Mouse (Mus musculus) myocyte (in vitro differentiated cells): ENCODE data around the gene Rpp30. TPM values are rescaled to one million over a fixed set of nuclear protein-coding genes. Genes with fewer than 3 reads are reported as not detected.

Source experiments
- H3K27me3 ChIP-seq: one replicate; pipeline ENCODE4 v1.6.1; 2011; ENCODE audit not compliant: control insufficient read depth, insufficient read depth, insufficient read length
- H3K36me3 ChIP-seq: one replicate; pipeline ENCODE4 v1.6.1; 2011; ENCODE audit not compliant: control insufficient read depth, insufficient read depth
- H3K4me2 ChIP-seq: one replicate; pipeline ENCODE4 v1.6.1; 2011; ENCODE audit warnings: low read depth, control low read depth
- H3K4me3 ChIP-seq: one replicate; pipeline ENCODE4 v1.5.1; 2011; ENCODE audit warnings: mild to moderate bottlenecking, control low read depth, moderate library complexity
- H3K79me2 ChIP-seq: one replicate; pipeline ENCODE4 v1.6.1; 2011; ENCODE audit not compliant: control insufficient read depth, insufficient read depth
- H3ac ChIP-seq: one replicate; pipeline ENCODE4 v1.6.1; 2011; ENCODE audit not compliant: control insufficient read depth, insufficient read length
- CEBPB ChIP-seq: IDR thresholded peaks from 2 replicates; pipeline ENCODE4 v1.6.1; 2011; ENCODE audit warnings: mild to moderate bottlenecking, moderate library complexity; ENCODE audit not compliant: poor library complexity, insufficient read depth, severe bottlenecking
- E2F4 ChIP-seq: IDR thresholded peaks from one replicate; pipeline ENCODE4 v1.6.1; 2011; ENCODE audit warnings: mild to moderate bottlenecking, control low read depth, moderate library complexity; ENCODE audit not compliant: insufficient read depth
- MAX ChIP-seq: IDR thresholded peaks from one replicate; pipeline ENCODE4 v1.6.1; 2011; ENCODE audit warnings: low read depth, mild to moderate bottlenecking, control low read depth
- MYOD1 ChIP-seq, 3 experiments: IDR thresholded peaks; one replicate each; pipeline ENCODE4 v1.6.1; 2011; ENCODE audit warnings: control low read depth in 2 of 3, low read depth in 2 of 3, mild to moderate bottlenecking in 2 of 3, moderate library complexity in 1 of 3; ENCODE audit not compliant: insufficient read length in 2 of 3, control insufficient read depth in 1 of 3
- MYOG ChIP-seq, 3 experiments: IDR thresholded peaks; one replicate each; pipeline ENCODE4 v1.6.1; 2011; ENCODE audit warnings: control low read depth in 2 of 3, low read depth in 2 of 3, mild to moderate bottlenecking in 2 of 3; ENCODE audit not compliant: insufficient read length in 2 of 3, control insufficient read depth in 1 of 3, insufficient read depth in 1 of 3
- POLR2A ChIP-seq: IDR thresholded peaks from one replicate; pipeline ENCODE4 v1.6.1; 2011; ENCODE audit warnings: low read depth, mild to moderate bottlenecking, control low read depth, moderate library complexity; ENCODE audit not compliant: insufficient read length
- POLR2AphosphoS2 ChIP-seq: IDR thresholded peaks from one replicate; pipeline ENCODE4 v1.6.1; 2011; ENCODE audit warnings: low read depth, control low read depth; ENCODE audit not compliant: insufficient read length
- REST ChIP-seq: IDR thresholded peaks from one replicate; pipeline ENCODE4 v1.6.1; 2011; ENCODE audit warnings: mild to moderate bottlenecking, control low read depth, moderate library complexity; ENCODE audit not compliant: insufficient read depth, insufficient read length
- SRF ChIP-seq: IDR thresholded peaks from one replicate; pipeline ENCODE4 v1.6.1; 2011; ENCODE audit warnings: low read depth; ENCODE audit not compliant: control insufficient read depth, insufficient read length
- TCF12 ChIP-seq: IDR thresholded peaks from one replicate; pipeline ENCODE4 v1.6.1; 2011; ENCODE audit warnings: mild to moderate bottlenecking, control low read depth; ENCODE audit not compliant: poor library complexity, insufficient read depth, severe bottlenecking
- TCF3 ChIP-seq: IDR thresholded peaks from one replicate; pipeline ENCODE4 v1.6.1; 2011; ENCODE audit warnings: low read depth, control low read depth; ENCODE audit not compliant: insufficient read length
- USF1 ChIP-seq: IDR thresholded peaks from one replicate; pipeline ENCODE4 v1.6.1; 2011; ENCODE audit warnings: low read depth, mild to moderate bottlenecking, control low read depth, moderate library complexity
- polyA plus RNA-seq: library from polyadenylated mRNA; unstranded; fragments of >200 nt; fragmentation: generic; extraction: Trizol; gene quantifications from one replicate; pipeline ENCODE4 v1.2.1, GENCODE M21; 2012; ENCODE audit warnings: missing spikeins

The Rpp30 gene
- 17.5 TPM for polyA plus RNA-seq

GRCm38 (mm10) chr19:36083262-36084225, at the start of gene Rpp30:
Rpp30 (plus strand) TSS chr19:36083716.
- Histone ChIP-seq H3K4me3 (peak within 1 kb of the TSS; percentile 64), H3ac (peak within 1 kb of the TSS; percentile 33), H3K27me3 (no peaks in the 10 kb centered on the region), H3K36me3 (no peaks in the 10 kb centered on the region), H3K4me2 (peak within 1 kb of the TSS; percentile 90), H3K79me2 (peaks cover 20% of the 10 kb centered on the region)
- TF ChIP-seq SRF (no peak), REST (no peak), POLR2A (peak; percentile 58), USF1 (no peak), POLR2AphosphoS2 (no peak), E2F4 (peak; percentile 87)

DNA sequence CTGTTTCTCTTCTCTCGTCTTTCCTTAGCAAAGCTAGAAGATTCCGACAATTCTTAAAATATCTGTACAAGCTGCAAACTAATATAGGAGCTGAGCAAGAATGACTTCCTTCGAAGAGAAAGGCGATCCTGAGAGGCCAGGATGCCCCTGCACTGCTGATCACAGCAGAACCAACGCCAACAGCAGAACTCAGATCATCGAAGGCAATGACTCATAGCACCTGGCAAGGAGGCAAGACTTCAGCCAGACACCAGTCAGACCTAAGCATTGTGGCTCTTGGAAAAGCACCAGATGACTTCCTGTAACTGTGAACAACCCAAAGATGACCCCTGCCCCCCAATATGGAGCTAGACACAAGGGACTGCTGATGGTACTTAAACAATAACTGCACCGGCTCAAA, 37.5 kb upstream of the Rpp30 start:
- no peak overlapping the region for H3ac ChIP-seq
- no peak overlapping the region for H3K4me2 ChIP-seq
- H3K4me3 ChIP-seq: no peak overlapping the region
- TF ChIP-seq CEBPB: no peak
- TF ChIP-seq POLR2AphosphoS2: no peak
- peak in 2 of 3 experiments; percentile 14 to 34 for TF ChIP-seq MYOD1 (IDR thresholded peaks at IDR 0.05; ENCODE audit: control insufficient read depth in 1 of 3, insufficient read length in 2 of 3, low read depth in 2 of 3)
- no peak for TF ChIP-seq SRF
- TF ChIP-seq TCF12: no peak
- TF ChIP-seq MAX: no peak
- TF ChIP-seq USF1: no peak
- H3K79me2 ChIP-seq: no peaks in the 10 kb centered on the region
- no peaks in the 10 kb centered on the region for H3K27me3 ChIP-seq
- no peaks in the 10 kb centered on the region for H3K36me3 ChIP-seq

GRCm38 (mm10) chr19:36056502-36057221, 26.9 kb upstream of the Rpp30 start:
- TF ChIP-seq POLR2AphosphoS2: no peak
- no peak for TF ChIP-seq MYOD1 (IDR thresholded peaks at IDR 0.05; ENCODE audit: control insufficient read depth in 1 of 3, insufficient read length in 2 of 3, low read depth in 2 of 3)
- TF ChIP-seq MAX: no peak
- no peak for TF ChIP-seq CEBPB
- no peak for TF ChIP-seq REST
- no peak for TF ChIP-seq MYOG (IDR thresholded peaks at IDR 0.05; ENCODE audit: control insufficient read depth in 1 of 3, insufficient read depth in 1 of 3, insufficient read length in 2 of 3, low read depth in 2 of 3)
- TF ChIP-seq E2F4: no peak
- TF ChIP-seq POLR2A: no peak
- TF ChIP-seq TCF12: no peak
- TF ChIP-seq USF1: no peak
- TF ChIP-seq TCF3: no peak
- no peak for TF ChIP-seq SRF
- no peaks in the 10 kb centered on the region for H3K27me3 ChIP-seq
- no peaks in the 10 kb centered on the region for H3K36me3 ChIP-seq
- no peaks in the 10 kb centered on the region for H3K79me2 ChIP-seq
- H3ac ChIP-seq: peak overlapping the region; percentile 29
- H3K4me2 ChIP-seq: peak overlapping the region; percentile 42
- H3K4me3 ChIP-seq: no peak overlapping the region

GRCm38 (mm10) chr19:36057231-36057811, 26.2 kb upstream of the Rpp30 start, which contains the start of gene Htr7:
Htr7 (minus strand) TSS chr19:36057507.
- H3K27me3 ChIP-seq: no peaks in the 10 kb centered on the region
- peak within 1 kb of the TSS; percentile 58 for H3K4me2 ChIP-seq
- no peaks in the 10 kb centered on the region for H3K79me2 ChIP-seq
- H3ac ChIP-seq: peak within 1 kb of the TSS; percentile 29
- TF ChIP-seq MYOD1 (IDR thresholded peaks at IDR 0.05; ENCODE audit: control insufficient read depth in 1 of 3, insufficient read length in 2 of 3, low read depth in 2 of 3) (peak in 1 of 3 experiments; percentile 2), MYOG (IDR thresholded peaks at IDR 0.05; ENCODE audit: control insufficient read depth in 1 of 3, insufficient read depth in 1 of 3, insufficient read length in 2 of 3, low read depth in 2 of 3) (peak in 1 of 3 experiments; percentile 3), TCF12 (no peak), POLR2AphosphoS2 (no peak)
- H3K4me3 ChIP-seq: no peak within 1 kb of the TSS
- H3K36me3 ChIP-seq: no peaks in the 10 kb centered on the region
